Mouse (Mus musculus) lung, adult 2 months (tissue): ENCODE measurements around the gene Qtrt2.

ENCODE experiments used
- CTCF ChIP-seq: fragments of 200-500 bp; IDR thresholded peaks from 2 replicates; pipeline ENCODE4 v1.5.1; 2011; ENCODE audit warnings: mild to moderate bottlenecking, low read length, control low read depth; ENCODE audit not compliant: insufficient read depth
- POLR2A ChIP-seq: fragments of 200-500 bp; IDR thresholded peaks from 2 replicates; pipeline ENCODE4 v1.6.1; 2011; ENCODE audit warnings: low read depth, mild to moderate bottlenecking, control low read depth, low read length, borderline replicate concordance; ENCODE audit errors: extremely low read depth

DNA sequence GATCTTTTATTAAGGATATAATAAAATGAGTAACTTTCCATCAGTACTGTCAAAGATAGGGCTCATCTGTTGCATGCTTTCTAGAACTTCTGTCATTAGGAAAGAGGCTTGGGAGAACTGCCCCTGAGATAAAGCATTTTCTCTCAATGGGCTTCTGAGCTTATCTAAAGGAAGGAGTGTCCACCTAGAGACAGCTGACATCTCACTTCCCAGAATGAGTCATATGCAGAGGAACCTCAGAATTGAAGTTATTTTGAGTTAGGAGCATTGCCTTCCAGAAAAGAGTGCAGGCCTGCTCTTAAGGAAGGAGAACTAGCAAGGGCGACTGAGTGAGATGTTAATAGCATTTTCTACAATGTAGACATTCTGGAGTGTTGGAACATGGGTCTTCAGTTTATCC lies 85.4 kb downstream of the Qtrt2 start:
- TF ChIP-seq CTCF (no peak), POLR2A (no peak)
